8 mouse cellular contexts compared by ENCODE assay signal in the genomic region with DNA sequence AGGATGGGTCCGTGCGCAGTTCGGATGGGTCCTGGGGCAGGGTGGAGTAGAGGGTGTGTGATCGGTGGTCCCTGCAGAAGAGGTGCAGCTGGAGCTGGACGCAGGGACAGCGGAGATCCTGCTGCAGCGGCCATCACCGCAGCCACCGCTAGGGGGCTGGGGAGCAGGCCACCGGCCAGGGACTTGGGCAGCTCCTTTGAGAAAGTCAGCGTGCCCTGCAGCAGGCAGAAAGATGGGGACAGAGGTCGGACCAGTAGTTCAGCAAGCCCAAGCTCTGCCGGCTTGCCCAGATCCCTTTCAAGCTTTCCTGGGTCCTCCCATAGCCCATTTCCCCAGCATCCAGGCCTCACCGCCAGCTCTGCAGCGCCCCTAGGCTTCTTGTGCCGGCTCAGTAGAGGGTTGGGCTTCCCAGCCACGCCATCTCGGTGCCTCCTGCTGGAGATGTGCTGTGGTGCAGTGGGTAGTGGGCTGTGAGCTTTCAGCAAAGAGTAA. TPM values are rescaled to one million over a fixed set of nuclear protein-coding genes. Genes with fewer than 3 reads are reported as not detected.
DNase-seq lines count a peak whose midpoint lies in the region; ATAC-seq and TF ChIP-seq lines count a peak whose summit lies in the region.

No protein-coding gene starts in this region.

- H3K79me2 ChIP-seq in liver, adult 2 months (ENCODE audit: control insufficient read depth, insufficient read depth, low read length): no peaks in the 10 kb centered on the region

- DNase-seq in thymus, postnatal 4 days: peak; percentile 54
- no peak for DNase-seq in thymus, postnatal 0 days (ENCODE audit: low spot score)
- DNase-seq in gastrocnemius, postnatal 36 days: peak; percentile 78 to 79
- DNase-seq in liver, adult 2 months (ENCODE audit: extremely low read depth, low read depth, low spot score): peak; percentile 31
- peak; percentile 81 for DNase-seq in midbrain, postnatal 0 days (ENCODE audit: low spot score)
- peak; percentile 76 for DNase-seq in yolk sac, embryonic 10.5 days (ENCODE audit: low spot score)

- ATAC-seq in intestine, embryonic 15.5 days: peak; percentile 80
- peak; percentile 84 for ATAC-seq in midbrain, postnatal 0 days (ENCODE audit: low FRiP score)

- H3K27me3 ChIP-seq in intestine, embryonic 15.5 days (replicated peaks): no peaks in the 10 kb centered on the region
- H3K27me3 ChIP-seq in liver, adult 2 months (ENCODE audit: control insufficient read depth, insufficient read depth, low read length): no peaks in the 10 kb centered on the region
- H3K27me3 ChIP-seq in midbrain, postnatal 0 days (ENCODE audit: insufficient read depth, low read length): no peaks in the 10 kb centered on the region

- H3K36me3 ChIP-seq in intestine, embryonic 15.5 days: no peaks in the 10 kb centered on the region
- no peaks in the 10 kb centered on the region for H3K36me3 ChIP-seq in liver, adult 2 months (ENCODE audit: control insufficient read depth, insufficient read depth, low read length)
- H3K36me3 ChIP-seq in midbrain, postnatal 0 days (ENCODE audit: insufficient read depth, low read length): peaks cover 30% of the 10 kb centered on the region

- H3K9me3 ChIP-seq in intestine, embryonic 15.5 days: no peaks in the 10 kb centered on the region
- H3K9me3 ChIP-seq in midbrain, postnatal 0 days (ENCODE audit: low read length): no peaks in the 10 kb centered on the region

- no peak for TF ChIP-seq POLR2A in cortical plate, adult 2 months (IDR thresholded peaks at IDR 0.05; ENCODE audit: extremely low read depth, insufficient read depth, low read length)
- TF ChIP-seq POLR2A in liver, adult 2 months (IDR thresholded peaks at IDR 0.05; ENCODE audit: extremely low read depth, insufficient read depth, low read length): no peak

- H3K9ac ChIP-seq in intestine, embryonic 15.5 days: peak overlapping the region; percentile 44
- no peak overlapping the region; the same call in 1 of the 2 replicates for H3K9ac ChIP-seq in liver, adult 2 months (ENCODE audit: low read depth, low read length)
- H3K9ac ChIP-seq in midbrain, postnatal 0 days (replicated peaks; ENCODE audit: low read length, poor library complexity, severe bottlenecking): no peak overlapping the region

- WGBS in intestine, embryonic 15.5 days: 6% methylated on average over 18 of the region's 18 CpGs
- 45% methylated on average over 18 of the region's 18 CpGs for WGBS in liver, adult 2 months
- 5% methylated on average over 18 of the region's 18 CpGs for WGBS in midbrain, postnatal 0 days

- peak; percentile 51 for TF ChIP-seq CTCF in cortical plate, adult 2 months (IDR thresholded peaks at IDR 0.05; ENCODE audit: extremely low read depth, insufficient read depth, low read length)
- peak; percentile 85 for TF ChIP-seq CTCF in liver, adult 2 months (IDR thresholded peaks at IDR 0.05; ENCODE audit: low read depth, low read length)
- peak; percentile 79 for TF ChIP-seq CTCF in midbrain, postnatal 0 days (IDR thresholded peaks at IDR 0.05)

- peak overlapping the region; percentile 72 for H3K4me2 ChIP-seq in intestine, embryonic 15.5 days (replicated peaks)
- H3K4me2 ChIP-seq in midbrain, postnatal 0 days (ENCODE audit: low read depth, low read length, poor library complexity, severe bottlenecking): peak overlapping the region; percentile 36

- H3K4me3 ChIP-seq in cortical plate, adult 2 months (ENCODE audit: insufficient read depth, low read length): no peak overlapping the region
- peak overlapping the region; percentile 25 for H3K4me3 ChIP-seq in intestine, embryonic 15.5 days (replicated peaks)
- no peak overlapping the region for H3K4me3 ChIP-seq in liver, adult 2 months (ENCODE audit: insufficient read depth, low read depth, low read length)
- no peak overlapping the region for H3K4me3 ChIP-seq in midbrain, postnatal 0 days (ENCODE audit: low read depth, low read length)

- no peaks in the 10 kb centered on the region; the same call in 1 of the 2 replicates for H3K4me1 ChIP-seq in cortical plate, adult 2 months (ENCODE audit: control insufficient read depth, insufficient read depth, low read length)
- peaks cover 20% of the 10 kb centered on the region for H3K4me1 ChIP-seq in intestine, embryonic 15.5 days (replicated peaks)
- peaks cover 4% of the 10 kb centered on the region for H3K4me1 ChIP-seq in liver, adult 2 months (ENCODE audit: control insufficient read depth, insufficient read depth, low read length)
- H3K4me1 ChIP-seq in midbrain, postnatal 0 days (ENCODE audit: insufficient read depth, low read length): no peaks in the 10 kb centered on the region

- intact Hi-C loops in gastrocnemius, postnatal 36 days (cut with DNase I): no loop called here

- H3K27ac ChIP-seq in cortical plate, adult 2 months (ENCODE audit: insufficient read depth, low read length): no peak overlapping the region
- H3K27ac ChIP-seq in intestine, embryonic 15.5 days: 0 out of 2 replicates have a peak overlapping the region, but pooled peaks have one; percentile 9
- H3K27ac ChIP-seq in liver, adult 2 months (replicated peaks; ENCODE audit: insufficient read depth, low read depth, low read length): no peak overlapping the region
- H3K27ac ChIP-seq in midbrain, postnatal 0 days (ENCODE audit: low read depth, low read length): no peak overlapping the region; the same call in 1 of the 2 replicates

RNA-seq across cellular contexts. Expression of a gene that starts 4.6 kb away (rescaled TPM):
- 0.06 TPM in 1 of 2 replicates, not detected in the other for polyA plus RNA-seq in thymus, postnatal 0 days (2015; fragmentation: Nextera tagmentation; extraction: Ambion mirVana)
- polyA plus RNA-seq in cortical plate, adult 2 months (2012; rRNA removed): 0.98 and 1.2 TPM in 2 replicates
- not detected for total RNA-seq in gastrocnemius, postnatal 36 days (2021)
- polyA plus RNA-seq in intestine, embryonic 15.5 days (2015; fragmentation: Nextera tagmentation; extraction: Ambion mirVana): 0.20 and 0.29 TPM in 2 replicates
- total RNA-seq in liver, adult 2 months (2014; rRNA removed): 0.07 and 0.09 TPM in 2 replicates
- polyA plus RNA-seq in liver, adult 2 months (2012; rRNA removed): 0.12 and 0.19 TPM in 2 replicates
- 0.27 TPM in 1 of 2 replicates, not detected in the other for total RNA-seq in midbrain, postnatal 0 days (2014; rRNA removed)
- polyA plus RNA-seq in midbrain, postnatal 0 days (2015; fragmentation: Nextera tagmentation; extraction: Ambion mirVana): 0.29 and 0.37 TPM in 2 replicates

RNA-seq across cellular contexts. Expression of a gene that starts 24.8 kb away (rescaled TPM):
- polyA plus RNA-seq in thymus, postnatal 0 days (2015; fragmentation: Nextera tagmentation; extraction: Ambion mirVana): 5.0 and 6.0 TPM in 2 replicates
- polyA plus RNA-seq in cortical plate, adult 2 months (2012; rRNA removed): 42.3 and 45.2 TPM in 2 replicates
- 10 to 100 TPM in 1 of 2 experiments, 1 to 10 TPM in 1; 8.7 to 12.7 TPM for total RNA-seq in gastrocnemius, postnatal 36 days (2021)
- polyA plus RNA-seq in intestine, embryonic 15.5 days (2015; fragmentation: Nextera tagmentation; extraction: Ambion mirVana): 5.6 TPM in 2 replicates
- 0.92 and 2.1 TPM in 2 replicates for total RNA-seq in liver, adult 2 months (2014; rRNA removed)
- polyA plus RNA-seq in liver, adult 2 months (2012; rRNA removed): 14.9 and 17.1 TPM in 2 replicates
- total RNA-seq in midbrain, postnatal 0 days (2014; rRNA removed): 22.0 and 26.5 TPM in 2 replicates
- polyA plus RNA-seq in midbrain, postnatal 0 days (2015; fragmentation: Nextera tagmentation; extraction: Ambion mirVana): 26.9 and 28.8 TPM in 2 replicates

RNA-seq across cellular contexts. Expression of a gene that starts 42.5 kb away (rescaled TPM):
- 188 and 210 TPM in 2 replicates for polyA plus RNA-seq in thymus, postnatal 0 days (2015; fragmentation: Nextera tagmentation; extraction: Ambion mirVana)
- 140 and 148 TPM in 2 replicates for polyA plus RNA-seq in cortical plate, adult 2 months (2012; rRNA removed)
- 10 to 100 TPM; 33.4 to 34.6 TPM for total RNA-seq in gastrocnemius, postnatal 36 days (2021)
- 259 and 262 TPM in 2 replicates for polyA plus RNA-seq in intestine, embryonic 15.5 days (2015; fragmentation: Nextera tagmentation; extraction: Ambion mirVana)
- 55.9 and 73.0 TPM in 2 replicates for total RNA-seq in liver, adult 2 months (2014; rRNA removed)
- 131 and 142 TPM in 2 replicates for polyA plus RNA-seq in liver, adult 2 months (2012; rRNA removed)
- total RNA-seq in midbrain, postnatal 0 days (2014; rRNA removed): 127 and 151 TPM in 2 replicates
- 178 and 184 TPM in 2 replicates for polyA plus RNA-seq in midbrain, postnatal 0 days (2015; fragmentation: Nextera tagmentation; extraction: Ambion mirVana)

RNA-seq across cellular contexts. Expression of a gene that starts 51.5 kb away (rescaled TPM):
- polyA plus RNA-seq in thymus, postnatal 0 days (2015; fragmentation: Nextera tagmentation; extraction: Ambion mirVana): 9.6 and 10.5 TPM in 2 replicates
- polyA plus RNA-seq in cortical plate, adult 2 months (2012; rRNA removed): 2.4 and 3.8 TPM in 2 replicates
- total RNA-seq in gastrocnemius, postnatal 36 days (2021): 1 to 10 TPM; 8.7 to 9.1 TPM
- polyA plus RNA-seq in intestine, embryonic 15.5 days (2015; fragmentation: Nextera tagmentation; extraction: Ambion mirVana): 44.8 and 45.5 TPM in 2 replicates
- total RNA-seq in liver, adult 2 months (2014; rRNA removed): 3.0 and 5.4 TPM in 2 replicates
- 18.0 and 28.1 TPM in 2 replicates for polyA plus RNA-seq in liver, adult 2 months (2012; rRNA removed)
- 4.8 and 6.8 TPM in 2 replicates for total RNA-seq in midbrain, postnatal 0 days (2014; rRNA removed)
- 3.8 TPM in 2 replicates for polyA plus RNA-seq in midbrain, postnatal 0 days (2015; fragmentation: Nextera tagmentation; extraction: Ambion mirVana)

RNA-seq across cellular contexts. Expression of a gene that starts 56.9 kb away (rescaled TPM):
- polyA plus RNA-seq in thymus, postnatal 0 days (2015; fragmentation: Nextera tagmentation; extraction: Ambion mirVana): 8.0 and 9.1 TPM in 2 replicates
- 0.11 and 0.21 TPM in 2 replicates for polyA plus RNA-seq in cortical plate, adult 2 months (2012; rRNA removed)
- not detected for total RNA-seq in gastrocnemius, postnatal 36 days (2021)
- polyA plus RNA-seq in intestine, embryonic 15.5 days (2015; fragmentation: Nextera tagmentation; extraction: Ambion mirVana): 3.5 and 4.9 TPM in 2 replicates
- 0.40 and 0.74 TPM in 2 replicates for total RNA-seq in liver, adult 2 months (2014; rRNA removed)
- polyA plus RNA-seq in liver, adult 2 months (2012; rRNA removed): 2.3 and 4.9 TPM in 2 replicates
- total RNA-seq in midbrain, postnatal 0 days (2014; rRNA removed): 0.99 and 3.2 TPM in 2 replicates
- 0.26 and 0.32 TPM in 2 replicates for polyA plus RNA-seq in midbrain, postnatal 0 days (2015; fragmentation: Nextera tagmentation; extraction: Ambion mirVana)
